Mouse (Mus musculus) C2C12 (cell line): ENCODE measurements around the gene Slc28a1. TPM values are rescaled to one million over a fixed set of nuclear protein-coding genes. Genes with fewer than 3 reads are reported as not detected.

Experiments used
- H3K27me3 ChIP-seq: one replicate; pipeline ENCODE4 v1.6.1; 2011; ENCODE audit not compliant: control insufficient read depth, insufficient read depth, insufficient read length
- H3K36me3 ChIP-seq: one replicate; pipeline ENCODE4 v1.6.1; 2011; ENCODE audit not compliant: control insufficient read depth, insufficient read depth
- H3K4me3 ChIP-seq: one replicate; pipeline ENCODE4 v1.5.1; 2011; ENCODE audit warnings: mild to moderate bottlenecking, control low read depth; ENCODE audit not compliant: poor library complexity, insufficient read depth, severe bottlenecking
- H3K79me2 ChIP-seq: one replicate; pipeline ENCODE4 v1.6.1; 2011; ENCODE audit not compliant: control insufficient read depth, insufficient read depth
- H3K79me3 ChIP-seq: one replicate; pipeline ENCODE4 v1.6.1; 2011; ENCODE audit warnings: low read depth, control low read depth
- H3ac ChIP-seq: one replicate; pipeline ENCODE3; 2011; ENCODE audit warnings: low read depth; ENCODE audit not compliant: control insufficient read depth, insufficient read length
- CEBPB ChIP-seq: IDR thresholded peaks from one replicate; pipeline ENCODE4 v1.6.1; 2011; ENCODE audit warnings: low read depth, mild to moderate bottlenecking, control low read depth, moderate library complexity
- CTCF ChIP-seq: IDR thresholded peaks from one replicate; pipeline ENCODE4 v1.5.1; 2011; ENCODE audit not compliant: control insufficient read depth, insufficient read depth, insufficient read length
- FOSL1 ChIP-seq: IDR thresholded peaks from one replicate; pipeline ENCODE4 v1.8.0; 2011; ENCODE audit warnings: mild to moderate bottlenecking, low read length; ENCODE audit not compliant: poor library complexity, insufficient read depth, severe bottlenecking
- MAX ChIP-seq: IDR thresholded peaks from one replicate; pipeline ENCODE4 v1.6.1; 2011; ENCODE audit warnings: mild to moderate bottlenecking, control low read depth
- MYOD1 ChIP-seq: IDR thresholded peaks from one replicate; pipeline ENCODE4 v1.6.1; 2011; ENCODE audit warnings: low read depth; ENCODE audit not compliant: control insufficient read depth, insufficient read length
- MYOG ChIP-seq: IDR thresholded peaks from one replicate; pipeline ENCODE4 v1.6.1; 2011; ENCODE audit not compliant: control insufficient read depth, insufficient read length; ENCODE audit errors: extremely low read depth
- USF1 ChIP-seq: IDR thresholded peaks from one replicate; pipeline ENCODE4 v1.6.1; 2011; ENCODE audit warnings: low read depth, mild to moderate bottlenecking, control low read depth, moderate library complexity
- polyA plus RNA-seq: library from polyadenylated mRNA; unstranded; fragments of >200 nt; fragmentation: generic; extraction: Trizol; gene quantifications from one replicate; pipeline ENCODE4 v1.2.1, GENCODE M21; 2012; ENCODE audit warnings: missing spikeins

Slc28a1 gene
- polyA plus RNA-seq, 1 experiment, result 0.01 TPM

DNA sequence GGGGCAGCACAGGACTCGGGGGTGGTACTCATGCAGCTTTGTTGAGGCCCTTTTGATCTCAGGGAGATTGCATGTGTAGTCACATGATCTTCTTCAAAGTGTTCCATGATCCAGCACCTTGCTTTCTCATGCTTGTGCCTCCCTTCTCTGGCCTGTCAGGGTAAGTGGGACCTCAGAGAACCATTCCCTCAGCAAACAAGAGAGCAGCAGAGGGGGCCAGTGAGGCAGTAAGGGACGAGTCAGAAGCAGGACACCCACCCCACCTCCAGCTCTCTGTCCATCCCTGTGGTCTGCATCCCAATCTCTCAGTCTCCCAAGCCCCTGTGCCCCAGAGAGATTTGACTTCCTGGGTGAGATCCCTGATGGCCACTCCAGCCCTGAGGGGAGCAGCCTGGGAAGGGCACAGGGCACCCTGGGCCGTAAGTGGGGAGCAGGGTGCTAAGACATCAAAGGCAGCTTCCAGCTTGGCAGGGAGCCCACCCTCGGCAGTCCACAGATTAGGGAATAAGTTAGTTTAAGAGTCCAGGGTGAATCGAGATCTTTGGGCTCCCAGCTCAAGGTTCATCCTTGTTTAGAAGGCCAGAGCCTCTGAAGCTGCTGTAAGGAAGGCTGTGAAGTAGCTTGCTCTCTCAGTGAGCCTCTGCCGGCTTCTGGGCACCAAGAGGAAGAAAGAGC lies 1.8 kb upstream of the Slc28a1 start:
- Histone ChIP-seq H3K79me2 (no peaks in the 10 kb centered on the region), H3K27me3 (peaks cover 55% of the 10 kb centered on the region), H3ac (no peak overlapping the region), H3K79me3 (no peaks in the 10 kb centered on the region), H3K4me3 (no peak overlapping the region), H3K36me3 (no peaks in the 10 kb centered on the region)
- TF ChIP-seq CEBPB, result no peak
- TF ChIP-seq MAX, result no peak
- no peak for TF ChIP-seq MYOD1
- TF ChIP-seq CTCF, result no peak
- TF ChIP-seq USF1, result no peak

DNA sequence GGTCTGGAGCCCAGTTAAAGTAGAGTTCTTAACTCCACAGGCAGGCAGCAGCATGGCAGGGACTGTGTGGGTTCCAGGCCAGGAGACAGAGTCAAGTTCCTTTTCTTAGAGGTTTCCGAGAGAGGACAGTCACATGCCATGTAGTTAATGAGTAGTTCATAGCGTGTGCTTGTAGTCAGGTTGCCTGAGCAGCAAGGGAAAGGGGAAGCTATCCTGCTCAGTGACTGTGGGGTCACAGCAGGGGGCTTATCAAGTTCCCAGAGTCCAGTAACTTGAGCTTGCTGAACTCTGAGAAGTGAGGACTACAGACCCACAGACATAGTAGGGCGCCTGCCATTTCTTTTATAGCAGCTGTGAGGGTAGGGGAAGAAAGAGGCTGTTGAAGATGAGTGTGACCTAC lies 6.5 kb downstream of the Slc28a1 start:
- H3K36me3 ChIP-seq, result no peaks in the 10 kb centered on the region
- no peaks in the 10 kb centered on the region for H3K79me3 ChIP-seq
- no peak for TF ChIP-seq MYOG
- no peak for TF ChIP-seq USF1
- no peak for TF ChIP-seq CTCF
- TF ChIP-seq CEBPB, result no peak
- no peak for TF ChIP-seq MYOD1
- H3K79me2 ChIP-seq, result no peaks in the 10 kb centered on the region
- no peak overlapping the region for H3ac ChIP-seq
- H3K27me3 ChIP-seq, result peaks cover 16% of the 10 kb centered on the region
- H3K4me3 ChIP-seq, result no peak overlapping the region

DNA sequence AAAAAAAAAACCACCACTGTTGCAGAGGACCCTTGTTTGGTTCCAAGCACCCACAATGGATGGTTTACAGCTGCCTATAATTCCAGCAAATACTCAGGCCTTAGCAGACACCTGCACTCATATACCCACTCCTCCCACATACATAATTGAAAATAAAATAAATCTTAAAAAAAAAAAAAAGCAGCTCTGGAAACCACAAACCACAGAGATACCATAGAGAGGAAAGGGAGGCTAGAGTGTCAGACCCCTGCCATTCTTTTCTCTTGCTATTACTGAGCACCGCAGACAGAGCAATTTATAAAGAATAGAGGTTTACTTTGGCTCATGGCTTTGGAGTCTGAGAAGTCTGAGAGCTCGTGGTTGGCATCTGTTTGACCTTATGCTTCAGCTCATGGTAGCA lies 8.2 kb downstream of the Slc28a1 start:
- TF ChIP-seq CTCF, result no peak
- no peak for TF ChIP-seq MAX
- TF ChIP-seq MYOG, result no peak
- TF ChIP-seq USF1, result no peak
- no peak for TF ChIP-seq FOSL1
- TF ChIP-seq CEBPB, result no peak
- TF ChIP-seq MYOD1, result no peak
- Histone ChIP-seq H3K27me3 (peaks cover 4% of the 10 kb centered on the region), H3K79me3 (no peaks in the 10 kb centered on the region), H3ac (no peak overlapping the region), H3K4me3 (no peak overlapping the region), H3K79me2 (no peaks in the 10 kb centered on the region), H3K36me3 (no peaks in the 10 kb centered on the region)

DNA sequence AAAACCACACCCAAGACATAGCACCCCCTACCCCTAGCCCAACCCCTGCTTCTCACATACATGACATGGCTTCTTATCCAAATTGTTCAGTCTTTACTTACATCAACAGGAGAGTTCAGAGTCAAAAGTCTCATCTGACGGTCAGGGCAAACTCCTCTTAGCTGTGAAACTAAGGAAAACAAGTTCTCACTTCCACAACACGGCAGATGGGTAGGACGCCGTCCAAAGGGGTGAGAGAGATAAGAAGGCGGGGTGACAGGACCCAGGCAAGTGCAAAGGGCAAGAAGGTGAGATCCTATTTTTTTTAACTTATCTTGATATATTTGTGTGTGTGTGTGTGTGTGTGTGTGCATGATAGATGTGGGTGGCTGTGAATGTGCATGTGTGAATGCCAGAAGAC lies 9.0 kb downstream of the Slc28a1 start:
- no peak for TF ChIP-seq MAX
- TF ChIP-seq MYOD1, result no peak
- no peak for TF ChIP-seq MYOG
- TF ChIP-seq CTCF, result no peak
- TF ChIP-seq FOSL1, result no peak
- TF ChIP-seq CEBPB, result no peak
- no peak for TF ChIP-seq USF1
- no peaks in the 10 kb centered on the region for H3K79me2 ChIP-seq

DNA sequence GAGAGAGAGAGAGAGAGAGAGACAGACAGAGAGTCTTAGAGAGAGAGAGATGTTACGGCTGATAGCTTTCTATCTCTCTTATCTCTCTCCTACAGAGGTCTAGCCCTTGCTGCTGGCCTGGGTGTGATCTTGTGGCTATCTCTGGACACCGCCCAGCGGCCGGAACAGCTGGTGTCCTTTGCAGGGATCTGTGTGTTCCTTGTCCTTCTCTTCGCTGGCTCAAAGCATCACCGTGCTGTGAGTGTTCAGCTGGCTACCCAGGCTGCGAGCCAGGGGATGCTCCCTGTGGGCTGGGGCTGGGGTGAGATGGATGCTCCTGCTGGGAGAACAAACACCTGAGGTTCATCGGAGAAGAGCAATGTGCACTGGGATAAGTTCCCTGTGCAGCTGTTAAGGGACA lies 10.2 kb downstream of the Slc28a1 start:
- TF ChIP-seq MYOD1 (no peak), MYOG (no peak), CEBPB (no peak), FOSL1 (no peak), MAX (no peak), CTCF (no peak), USF1 (no peak)
- Histone ChIP-seq H3K79me3 (no peaks in the 10 kb centered on the region), H3K4me3 (no peak overlapping the region), H3K36me3 (no peaks in the 10 kb centered on the region), H3ac (no peak overlapping the region), H3K79me2 (no peaks in the 10 kb centered on the region), H3K27me3 (no peaks in the 10 kb centered on the region)

More for the DNA sequence above, 9.0 kb downstream of the Slc28a1 start:
- H3K27me3 ChIP-seq, result no peaks in the 10 kb centered on the region
- no peaks in the 10 kb centered on the region for H3K36me3 ChIP-seq
- no peaks in the 10 kb centered on the region for H3K79me3 ChIP-seq
- H3ac ChIP-seq, result no peak overlapping the region
- H3K4me3 ChIP-seq, result no peak overlapping the region
